Mouse (Mus musculus) embryonic facial prominence, embryonic 15.5 days (tissue): ENCODE results near the gene Plppr2. TPM values are rescaled to one million over a fixed set of nuclear protein-coding genes. Genes with fewer than 3 reads are reported as not detected.
A peak's percentile ranks its signal among the peaks of the same experiment; 100 is the strongest.

ENCODE experiments used
- ATAC-seq: fragments of 200-750 bp; cut with Nextera tagmentation; 2 replicates; pipeline ENCODE4 v1.8.0; 2017; ENCODE audit warnings: low read depth, moderate TSS enrichment; ENCODE audit not compliant: insufficient number of reproducible peaks, low FRiP score, low TSS enrichment
- H3K27ac ChIP-seq: fragments of 300-500 bp; sonication (generic); replicated peaks from 2 replicates; pipeline ENCODE4 v1.5.1; 2015; ENCODE audit warnings: mild to moderate bottlenecking, inconsistent platforms
- H3K27me3 ChIP-seq: fragments of 300-500 bp; sonication (generic); 2 replicates; pipeline ENCODE4 v1.6.1; 2015; ENCODE audit warnings: inconsistent platforms
- H3K36me3 ChIP-seq: fragments of 300-500 bp; sonication (generic); 2 replicates; pipeline ENCODE4 v1.6.1; 2015; ENCODE audit warnings: mild to moderate bottlenecking, inconsistent platforms
- H3K4me1 ChIP-seq: fragments of 300-500 bp; sonication (generic); 2 replicates; pipeline ENCODE4 v1.6.1; 2015; ENCODE audit warnings: inconsistent platforms
- H3K4me2 ChIP-seq: fragments of 300-500 bp; sonication (generic); replicated peaks from 2 replicates; pipeline ENCODE4 v1.6.1; 2015; ENCODE audit warnings: mild to moderate bottlenecking, inconsistent platforms
- H3K4me3 ChIP-seq: fragments of 300-500 bp; sonication (generic); replicated peaks from 2 replicates; pipeline ENCODE4 v1.5.1; 2015; ENCODE audit warnings: mild to moderate bottlenecking, inconsistent platforms
- H3K9ac ChIP-seq: fragments of 300-500 bp; sonication (generic); 2 replicates; pipeline ENCODE4 v1.6.1; 2015; ENCODE audit warnings: inconsistent platforms
- H3K9me3 ChIP-seq: fragments of 300-500 bp; sonication (generic); replicated peaks from 2 replicates; pipeline ENCODE4 v1.6.1; 2016; ENCODE audit warnings: inconsistent platforms
- WGBS: fragments of 180-500 bp; shearing (Covaris S2); methylation state at CpG from one replicate; pipeline ENCODE4 v1.1.7; 2015; 5-methylcytosine and 5-hydroxymethylcytosine counted together
- polyA plus RNA-seq: library from polyadenylated mRNA; unstranded; fragments of >200 nt; fragmentation: Nextera tagmentation; extraction: Ambion mirVana; gene quantifications from 2 replicates; pipeline ENCODE4 v1.2.1, GENCODE M21; 2015

The Plppr2 gene
- polyA plus RNA-seq, 1 experiment from 2014 or later = 15.5 TPM

- WGBS = 16% methylated on average over 11 of the region's 11 CpGs
- no peak overlapping the region for H3K4me2 ChIP-seq
- no peak for ATAC-seq
Observed at GRCm38 (mm10) chr9:21950322-21950721, 13.5 kb downstream of the Plppr2 start.

GRCm38 (mm10) chr9:21951977-21952376 lies 15.1 kb downstream of the Plppr2 start:
- Histone ChIP-seq H3K9me3 (no peaks in the 10 kb centered on the region), H3K27me3 (peaks cover 11% of the 10 kb centered on the region; the same call in 1 of the 2 replicates), H3K36me3 (no peaks in the 10 kb centered on the region), H3K4me3 (no peak overlapping the region), H3K4me1 (peaks cover 7% of the 10 kb centered on the region), H3K27ac (no peak overlapping the region), H3K9ac (no peak overlapping the region), H3K4me2 (no peak overlapping the region)
- 78% methylated on average over 3 of the region's 3 CpGs for WGBS
- ATAC-seq = no peak

More at GRCm38 (mm10) chr9:21950322-21950721, 13.5 kb downstream of the Plppr2 start:
- no peaks in the 10 kb centered on the region for H3K36me3 ChIP-seq
- H3K4me1 ChIP-seq = no peaks in the 10 kb centered on the region
- no peak overlapping the region for H3K27ac ChIP-seq
- peaks cover 13% of the 10 kb centered on the region; the same call in 1 of the 2 replicates for H3K27me3 ChIP-seq
- no peak overlapping the region for H3K4me3 ChIP-seq
- no peaks in the 10 kb centered on the region for H3K9me3 ChIP-seq
- H3K9ac ChIP-seq = no peak overlapping the region

- Histone ChIP-seq H3K4me3 (no peak overlapping the region), H3K36me3 (no peaks in the 10 kb centered on the region), H3K27me3 (no peaks in the 10 kb centered on the region), H3K9ac (no peak overlapping the region), H3K27ac (no peak overlapping the region), H3K9me3 (no peaks in the 10 kb centered on the region), H3K4me1 (peaks cover 7% of the 10 kb centered on the region), H3K4me2 (no peak overlapping the region)
- WGBS = 13% methylated on average over 3 of the region's 3 CpGs
- ATAC-seq = no peak
Observed at GRCm38 (mm10) chr9:21953600-21953999, 16.8 kb downstream of the Plppr2 start.

- H3K9ac ChIP-seq = no peak overlapping the region
- H3K9me3 ChIP-seq = no peaks in the 10 kb centered on the region
- no peak for ATAC-seq
- H3K4me3 ChIP-seq = no peak overlapping the region
- no peak overlapping the region for H3K27ac ChIP-seq
- peaks cover 4% of the 10 kb centered on the region for H3K27me3 ChIP-seq
- H3K4me2 ChIP-seq = 0 out of 2 replicates have a peak overlapping the region, but pooled peaks have one; percentile 63
- WGBS = 79% methylated on average over 3 of the region's 3 CpGs
- peaks cover 7% of the 10 kb centered on the region for H3K4me1 ChIP-seq
- H3K36me3 ChIP-seq = no peaks in the 10 kb centered on the region
Observed at GRCm38 (mm10) chr9:21954635-21955034, 17.8 kb downstream of the Plppr2 start.

GRCm38 (mm10) chr9:21955225-21955569 lies 18.4 kb downstream of the Plppr2 start:
- Histone ChIP-seq H3K27me3 (peaks cover 10% of the 10 kb centered on the region), H3K9ac (no peak overlapping the region), H3K27ac (peak overlapping the region; percentile 93; the same call in 1 of the 2 replicates), H3K9me3 (no peaks in the 10 kb centered on the region), H3K36me3 (no peaks in the 10 kb centered on the region), H3K4me2 (peak overlapping the region; percentile 63), H3K4me3 (peak overlapping the region; percentile 85), H3K4me1 (peaks cover 7% of the 10 kb centered on the region)
- WGBS = 2% methylated on average over 18 of the region's 18 CpGs
- ATAC-seq = peak; percentile 50

GRCm38 (mm10) chr9:21955570-21956281 lies 18.9 kb downstream of the Plppr2 start, which contains the start of gene Swsap1:
Gene Swsap1 (plus strand): TSS chr9:21955755.
- Histone ChIP-seq H3K9ac (peak within 1 kb of the TSS; percentile 62), H3K4me1 (peaks cover 11% of the 10 kb centered on the region), H3K4me2 (peak within 1 kb of the TSS; percentile 63), H3K9me3 (no peaks in the 10 kb centered on the region), H3K4me3 (peak within 1 kb of the TSS; percentile 85), H3K27ac (peak within 1 kb of the TSS; percentile 93), H3K36me3 (no peaks in the 10 kb centered on the region), H3K27me3 (peaks cover 15% of the 10 kb centered on the region)
- under 1% methylated on average over 54 of the region's 54 CpGs for WGBS
- ATAC-seq = peak; percentile 98

- H3K4me1 ChIP-seq = peaks cover 37% of the 10 kb centered on the region
- WGBS = 84% methylated on average over 5 of the region's 5 CpGs
- no peak overlapping the region for H3K4me2 ChIP-seq
- no peak overlapping the region for H3K27ac ChIP-seq
- no peaks in the 10 kb centered on the region for H3K36me3 ChIP-seq
- H3K9me3 ChIP-seq = no peaks in the 10 kb centered on the region
- no peak overlapping the region for H3K4me3 ChIP-seq
- no peak overlapping the region for H3K9ac ChIP-seq
- no peak for ATAC-seq
- H3K27me3 ChIP-seq = peaks cover 41% of the 10 kb centered on the region
Observed at GRCm38 (mm10) chr9:21958372-21958771, 21.5 kb downstream of the Plppr2 start.

- Histone ChIP-seq H3K9me3 (no peaks in the 10 kb centered on the region), H3K27ac (no peak overlapping the region), H3K9ac (no peak overlapping the region), H3K36me3 (no peaks in the 10 kb centered on the region), H3K27me3 (peaks cover 42% of the 10 kb centered on the region), H3K4me1 (peaks cover 41% of the 10 kb centered on the region), H3K4me3 (no peak overlapping the region), H3K4me2 (no peak overlapping the region)
- WGBS = 81% methylated on average over 7 of the region's 7 CpGs
- ATAC-seq = no peak
Observed at GRCm38 (mm10) chr9:21959244-21959643, 22.4 kb downstream of the Plppr2 start.

GRCm38 (mm10) chr9:21960135-21960534 lies 23.3 kb downstream of the Plppr2 start:
- no peak for ATAC-seq
- H3K4me2 ChIP-seq = no peak overlapping the region
- no peak overlapping the region for H3K27ac ChIP-seq
- H3K9me3 ChIP-seq = no peaks in the 10 kb centered on the region
- H3K4me3 ChIP-seq = no peak overlapping the region
- peaks cover 42% of the 10 kb centered on the region for H3K27me3 ChIP-seq
- no peak overlapping the region for H3K9ac ChIP-seq
- no peaks in the 10 kb centered on the region for H3K36me3 ChIP-seq
- WGBS = 50% methylated on average over 9 of the region's 9 CpGs
- peaks cover 41% of the 10 kb centered on the region for H3K4me1 ChIP-seq

GRCm38 (mm10) chr9:21960558-21961208 lies 23.9 kb downstream of the Plppr2 start:
- H3K9me3 ChIP-seq = no peaks in the 10 kb centered on the region
- WGBS = 13% methylated on average over 26 of the region's 26 CpGs
- ATAC-seq = no peak
- H3K9ac ChIP-seq = no peak overlapping the region
- no peaks in the 10 kb centered on the region for H3K36me3 ChIP-seq
- no peak overlapping the region for H3K27ac ChIP-seq
- peaks cover 41% of the 10 kb centered on the region for H3K4me1 ChIP-seq
- no peak overlapping the region for H3K4me3 ChIP-seq
- H3K4me2 ChIP-seq = no peak overlapping the region
- H3K27me3 ChIP-seq = peaks cover 42% of the 10 kb centered on the region

GRCm38 (mm10) chr9:21961366-21961980 lies 24.6 kb downstream of the Plppr2 start:
- no peak for ATAC-seq
- peaks cover 42% of the 10 kb centered on the region for H3K27me3 ChIP-seq
- H3K4me2 ChIP-seq = peak overlapping the region; percentile 78
- H3K36me3 ChIP-seq = no peaks in the 10 kb centered on the region
- no peaks in the 10 kb centered on the region for H3K9me3 ChIP-seq
- peaks cover 38% of the 10 kb centered on the region for H3K4me1 ChIP-seq
- no peak overlapping the region for H3K9ac ChIP-seq
- H3K4me3 ChIP-seq = peak overlapping the region; percentile 47
- no peak overlapping the region for H3K27ac ChIP-seq
- WGBS = 2% methylated on average over 35 of the region's 35 CpGs
